ENCODE assay signal across 13 mouse cellular contexts in the genomic region with DNA sequence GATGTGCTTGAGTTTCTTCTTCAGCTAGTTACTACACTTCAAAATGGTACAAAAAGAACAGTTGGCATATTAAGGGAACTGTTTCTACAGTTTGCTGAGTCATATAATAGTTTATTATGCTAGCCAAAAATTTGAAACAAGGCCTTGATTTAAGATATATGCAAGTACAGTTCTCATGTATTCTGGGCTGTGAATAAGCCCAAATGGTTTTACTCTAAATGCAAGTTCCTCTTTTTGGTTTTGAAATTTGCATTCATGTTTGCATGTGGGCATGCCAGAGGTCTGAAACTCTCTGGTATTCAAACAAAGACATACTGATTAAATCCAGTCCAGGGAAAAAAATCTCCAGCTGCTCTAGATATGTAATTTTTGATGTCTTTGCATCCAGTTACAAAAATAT.
"Had no signal": no experiment of that assay in that cellular context is flagged by ENCODE, and none has a peak within 500 bp of the region (broad histone marks: within the 10 kb centered on the region; RNA-seq: fewer than 3 reads in every experiment).

No protein-coding gene starts in this region.

- H3K9me3 ChIP-seq: limb, embryonic 15.5 days; liver, embryonic 12.5 days; midbrain, embryonic 12.5 days had no signal

- H3K9ac ChIP-seq: limb, embryonic 15.5 days; liver, embryonic 12.5 days; lung, embryonic 14.5 days; midbrain, embryonic 12.5 days had no signal

- H3K4me3 ChIP-seq: limb, embryonic 15.5 days; liver, embryonic 12.5 days; midbrain, embryonic 12.5 days had no signal

- H3K4me2 ChIP-seq: limb, embryonic 15.5 days; liver, embryonic 12.5 days; lung, embryonic 14.5 days; midbrain, embryonic 12.5 days had no signal

- H3K27me3 ChIP-seq: limb, embryonic 15.5 days; liver, embryonic 12.5 days; midbrain, embryonic 12.5 days had no signal

- H3K4me1 ChIP-seq: limb, embryonic 15.5 days; liver, embryonic 12.5 days; midbrain, embryonic 12.5 days had no signal

- H3K27ac ChIP-seq: limb, embryonic 15.5 days; liver, embryonic 12.5 days; macrophage; midbrain, embryonic 12.5 days; stomach, postnatal 0 days had no signal

- ATAC-seq: liver, embryonic 12.5 days; midbrain, embryonic 16.5 days had no signal

- DNase-seq: kidney, postnatal 25 days; layer of hippocampus, adult 9-11 months; layer of hippocampus, postnatal 36 days; lung, embryonic 14.5 days; lung, postnatal 10 days; thymus, adult 2 months; thymus, postnatal 25 days had no signal

- H3K36me3 ChIP-seq: limb, embryonic 15.5 days; liver, embryonic 12.5 days; midbrain, embryonic 12.5 days had no signal
